Comparison of ENCODE assay signal across 12 mouse cellular contexts in the genomic region with DNA sequence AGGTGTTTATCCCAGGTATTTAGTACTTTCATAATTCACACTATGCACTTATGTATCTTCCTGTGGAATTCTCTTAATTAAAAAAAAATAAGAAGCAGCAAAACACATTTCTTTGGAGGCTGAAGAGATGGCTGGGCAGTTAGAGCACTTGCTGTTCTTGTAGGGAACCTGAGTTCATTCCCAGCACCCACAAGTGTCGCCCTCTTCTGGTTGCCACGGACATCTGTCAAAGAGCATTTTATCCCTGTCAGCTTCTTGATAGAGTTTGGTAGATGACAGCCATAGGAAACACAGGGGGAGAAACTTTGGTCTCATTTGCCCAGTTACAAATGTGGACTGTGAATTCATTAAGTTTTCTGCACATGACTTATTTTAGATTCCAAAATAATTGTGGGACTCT. TPM values are rescaled to one million over a fixed set of nuclear protein-coding genes. Genes with fewer than 3 reads are reported as not detected.
DNase-seq lines count a peak whose midpoint lies in the region; TF ChIP-seq lines count a peak whose summit lies in the region.
"Had no signal": no experiment of that assay in that cellular context is flagged by ENCODE, and none has a peak within 500 bp of the region (broad histone marks: within the 10 kb centered on the region; RNA-seq: fewer than 3 reads in every experiment).

No protein-coding gene starts in this region.

- H3K27me3 ChIP-seq in splenic B cell, adult 2 months (ENCODE audit: control insufficient read depth, insufficient read depth, low read length, poor library complexity, severe bottlenecking): no peaks in the 10 kb centered on the region
- H3K27me3 ChIP-seq in embryonic facial prominence, embryonic 10.5 days (replicated peaks; ENCODE audit: low read depth, poor library complexity, severe bottlenecking): no peaks in the 10 kb centered on the region
- H3K27me3 ChIP-seq: heart, embryonic 13.5 days; neural tube, embryonic 12.5 days had no signal

- no peak for TF ChIP-seq POLR2A in lung, adult 2 months (IDR thresholded peaks at IDR 0.05; ENCODE audit: borderline replicate concordance, extremely low read depth, low read depth, low read length)

- H3K9me3 ChIP-seq in ES-E14 (ENCODE audit: control insufficient read depth, insufficient read depth, low read depth, low read length): no peaks in the 10 kb centered on the region
- H3K9me3 ChIP-seq in embryonic facial prominence, embryonic 10.5 days: no peaks in the 10 kb centered on the region
- H3K9me3 ChIP-seq: heart, embryonic 13.5 days; neural tube, embryonic 12.5 days had no signal

- H3K9ac ChIP-seq in ES-E14 (ENCODE audit: insufficient read depth, low read depth, low read length, poor library complexity, severe bottlenecking): no peak overlapping the region
- H3K9ac ChIP-seq: heart, embryonic 13.5 days; neural tube, embryonic 12.5 days had no signal

- peak; percentile 42 for TF ChIP-seq CTCF in lung, adult 2 months (IDR thresholded peaks at IDR 0.05; ENCODE audit: insufficient read depth, low read length)

- no peak overlapping the region for H3K4me3 ChIP-seq in lung, adult 2 months (replicated peaks; ENCODE audit: extremely low read depth, low read depth, low read length)
- H3K4me3 ChIP-seq in ES-E14 (ENCODE audit: insufficient read depth in 1 of 2, low read depth in 1 of 2, low read length in 2 of 2, poor library complexity in 1 of 2, severe bottlenecking in 1 of 2): no peak overlapping the region
- no peak overlapping the region for H3K4me3 ChIP-seq in embryonic facial prominence, embryonic 10.5 days
- H3K4me3 ChIP-seq: heart, embryonic 13.5 days; left cerebral cortex, adult 2 months; neural tube, embryonic 12.5 days had no signal

- H3K36me3 ChIP-seq in ES-E14 (ENCODE audit: control insufficient read depth, insufficient read depth, low read length, poor library complexity, severe bottlenecking): no peaks in the 10 kb centered on the region
- no peaks in the 10 kb centered on the region for H3K36me3 ChIP-seq in splenic B cell, adult 2 months (ENCODE audit: control insufficient read depth, insufficient read depth, low read length, poor library complexity, severe bottlenecking)
- no peaks in the 10 kb centered on the region for H3K36me3 ChIP-seq in embryonic facial prominence, embryonic 10.5 days (replicated peaks)
- H3K36me3 ChIP-seq: heart, embryonic 13.5 days; neural tube, embryonic 12.5 days had no signal

- 0 out of 2 replicates have a peak, but pooled peaks cover 3% of the 10 kb centered on the region for H3K4me1 ChIP-seq in lung, adult 2 months (ENCODE audit: control insufficient read depth, insufficient read depth, low read length)
- H3K4me1 ChIP-seq in ES-E14 (ENCODE audit: control insufficient read depth in 2 of 2, insufficient read depth in 2 of 2, low read length in 2 of 2, poor library complexity in 1 of 2): no peaks in the 10 kb centered on the region
- no peaks in the 10 kb centered on the region for H3K4me1 ChIP-seq in embryonic facial prominence, embryonic 10.5 days
- H3K4me1 ChIP-seq: heart, embryonic 13.5 days; neural tube, embryonic 12.5 days had no signal

- 42% methylated on average over 2 of the region's 2 CpGs for WGBS in lung, adult 2 months
- 39% methylated on average over 2 of the region's 2 CpGs for WGBS in embryonic facial prominence, embryonic 10.5 days

- DNase-seq in lung, adult 2 months: no peak
- DNase-seq in lung, postnatal 4 days: no peak
- DNase-seq in ES-E14 (ENCODE audit: low read depth, low spot score): peak; percentile 19
- peak; percentile 8 for DNase-seq in brain, adult 2 months (ENCODE audit: low read depth, low spot score)
- DNase-seq in splenic B cell, adult 2 months (ENCODE audit: low read depth, low spot score): peak; percentile 77
- no peak for DNase-seq in cerebellum, postnatal 14 days
- DNase-seq in embryonic facial prominence, embryonic 10.5 days (ENCODE audit: low spot score): no peak
- DNase-seq: adrenal gland, postnatal 25 days; cerebellum, postnatal 36 days had no signal

- in situ Hi-C loops in ES-E14 (cut with MboI; ENCODE audit: low sequenced_read_pairs in 2 of 2, unreplicated experiment in 2 of 2): no loop called here

- H3K27ac ChIP-seq in ES-E14 (ENCODE audit: insufficient read depth, low read depth, low read length, poor library complexity, severe bottlenecking): no peak overlapping the region
- no peak overlapping the region for H3K27ac ChIP-seq in embryonic facial prominence, embryonic 10.5 days (replicated peaks)
- H3K27ac ChIP-seq: heart, embryonic 13.5 days; left cerebral cortex, adult 2 months; neural tube, embryonic 12.5 days had no signal

TF ChIP-seq in ES-E14, 5 proteins besides CTCF, POLR2A, EP300 and RAD21:
- TF ChIP-seq ZC3H11A (IDR thresholded peaks at IDR 0.05; ENCODE audit: borderline replicate concordance, low read depth, low read length): no peak
- TF ChIP-seq MAFK (IDR thresholded peaks at IDR 0.05; ENCODE audit: insufficient read depth, low read depth, low read length): no peak
- no peak for TF ChIP-seq ZNF384 (IDR thresholded peaks at IDR 0.05; ENCODE audit: low read depth, low read length)
- no peak for TF ChIP-seq CHD2 (IDR thresholded peaks at IDR 0.05; ENCODE audit: low read depth, low read length)
- TF ChIP-seq HCFC1 (IDR thresholded peaks at IDR 0.05; ENCODE audit: borderline replicate concordance, insufficient read depth, low read length): no peak

RNA-seq across cellular contexts. Expression of a gene that starts 25.5 kb away (rescaled TPM):
- 8.4 and 9.3 TPM in 2 replicates for polyA plus RNA-seq in lung, adult 2 months (2012; rRNA removed)
- 14.0 and 19.5 TPM in 2 replicates for total RNA-seq in ES-E14 (2012; rRNA removed)
- polyA plus RNA-seq in embryonic facial prominence, embryonic 10.5 days (2016; fragmentation: Nextera tagmentation; extraction: Ambion mirVana): 52.2 and 55.8 TPM in 2 replicates

Comparison
In these comparisons a context has a peak if more than half of its experiments do, and no peak if none do; other contexts are left out.
1. DNase-seq: peak in ES-E14 (single experiment), brain, adult 2 months (single experiment) and splenic B cell, adult 2 months (single experiment); none in lung, adult 2 months (single experiment), lung, postnatal 4 days (0 of 2), cerebellum, postnatal 14 days (0 of 2) and embryonic facial prominence, embryonic 10.5 days (single experiment).